Mouse (Mus musculus): ENCODE measurements at regions not wholly inside any gene's neighbourhood (a gene's known extent, or its start where the extent isn't known, plus 50 kb on each side); places are given as distances from the start of the nearest gene placed in this dataset.

- no peak overlapping the region for H3K4me2 ChIP-seq (replicated peaks)
- no peaks in the 10 kb centered on the region for H3K9me3 ChIP-seq
- no peaks in the 10 kb centered on the region for H3K36me3 ChIP-seq
- no peaks in the 10 kb centered on the region for H3K27me3 ChIP-seq
- H3K9ac ChIP-seq (replicated peaks), result no peak overlapping the region
- peaks cover 7% of the 10 kb centered on the region for H3K4me1 ChIP-seq
- H3K27ac ChIP-seq (replicated peaks), result no peak overlapping the region
- H3K4me3 ChIP-seq, result no peak overlapping the region
- WGBS, result 31% methylated on average over 5 of the region's 5 CpGs
- ATAC-seq (replicated peaks), result no peak
Measured at GRCm38 (mm10) chr2:73041475-73041874, 55.0 kb upstream of the Gm11084 start.

- no peaks in the 10 kb centered on the region for H3K36me3 ChIP-seq
- H3K27me3 ChIP-seq, result no peaks in the 10 kb centered on the region
- no peak overlapping the region for H3K4me3 ChIP-seq
- H3K9me3 ChIP-seq, result no peaks in the 10 kb centered on the region
- H3K4me1 ChIP-seq, result peaks cover 6% of the 10 kb centered on the region
- H3K9ac ChIP-seq (replicated peaks), result no peak overlapping the region
- WGBS, result 79% methylated on average over 3 of the region's 3 CpGs
- H3K27ac ChIP-seq (replicated peaks), result no peak overlapping the region
- H3K4me2 ChIP-seq (replicated peaks), result no peak overlapping the region
- no peak for ATAC-seq (replicated peaks)
Measured at GRCm38 (mm10) chr2:73040031-73040430, 53.5 kb upstream of the Gm11084 start.

DNA sequence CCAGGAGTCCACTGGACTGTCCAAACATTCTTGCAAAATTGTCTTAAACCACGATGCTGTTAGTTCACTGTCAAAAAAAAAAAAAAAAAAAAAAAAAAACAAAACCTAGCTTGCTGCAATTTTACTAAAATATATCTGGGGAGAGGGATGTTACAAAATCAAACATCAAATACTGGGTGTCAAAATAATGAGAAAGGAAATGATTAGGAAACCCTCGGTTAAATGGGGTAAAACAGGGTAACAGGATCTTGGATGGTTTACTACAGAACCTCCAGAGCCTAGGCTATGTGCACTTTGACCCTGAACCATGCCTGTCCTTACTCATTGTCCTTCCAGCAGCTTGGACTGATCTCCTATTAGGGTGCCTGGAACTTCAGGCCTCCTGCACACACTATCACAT, 52.8 kb upstream of the Gm11084 start:
- Histone ChIP-seq H3K4me1 (peaks cover 6% of the 10 kb centered on the region), H3K27ac (replicated peaks) (no peak overlapping the region), H3K27me3 (no peaks in the 10 kb centered on the region), H3K4me3 (no peak overlapping the region), H3K36me3 (no peaks in the 10 kb centered on the region), H3K9me3 (no peaks in the 10 kb centered on the region), H3K9ac (replicated peaks) (no peak overlapping the region), H3K4me2 (replicated peaks) (no peak overlapping the region)
- 74% methylated on average over 2 of the region's 2 CpGs for WGBS
- ATAC-seq (replicated peaks), result no peak

- WGBS, result 27% methylated on average over 16 of the region's 16 CpGs
- H3K4me3 ChIP-seq, result peak overlapping the region; percentile 20
- no peak overlapping the region for H3K9ac ChIP-seq (replicated peaks)
Measured at GRCm38 (mm10) chr2:73038290-73038732, 51.8 kb upstream of the Gm11084 start.

DNA sequence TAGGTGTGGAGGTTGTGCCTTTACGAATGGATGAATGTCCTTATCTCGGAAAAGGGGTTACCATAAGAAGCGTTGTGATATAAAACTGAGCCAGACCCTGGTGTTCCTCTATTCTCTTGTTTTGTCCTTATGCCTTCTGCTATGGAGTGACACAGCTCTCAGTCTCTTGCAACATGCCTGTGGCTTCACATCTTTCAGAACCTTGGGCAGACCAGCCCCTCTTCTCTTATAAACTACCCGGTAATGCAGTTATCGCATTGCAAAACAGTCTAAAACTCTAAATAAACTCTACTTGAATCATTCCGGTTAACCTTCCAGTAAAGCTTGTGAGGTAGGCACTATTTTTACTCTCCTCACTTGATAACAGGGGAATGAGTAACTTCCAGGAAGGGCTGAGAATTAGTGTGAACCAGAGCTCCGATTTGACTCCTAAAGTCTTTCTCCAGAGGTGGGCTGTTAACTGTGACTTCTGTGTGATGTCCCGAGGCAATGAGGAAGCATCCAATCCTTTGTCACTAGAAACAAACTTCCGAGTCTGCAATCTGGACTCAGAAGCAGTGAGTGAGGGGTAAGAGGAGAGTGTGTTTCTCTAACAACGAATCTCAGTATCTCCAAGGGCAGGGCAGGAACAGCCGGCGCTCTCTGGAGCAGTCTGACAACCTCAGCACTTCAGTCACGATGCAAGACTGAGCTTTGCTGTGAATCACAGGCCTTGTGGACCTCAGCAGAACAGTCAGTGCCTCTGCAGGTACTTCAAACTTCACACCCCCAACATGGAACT, 50.9 kb upstream of the Gm11084 start:
- Histone ChIP-seq H3K27me3 (no peaks in the 10 kb centered on the region), H3K4me1 (peaks cover 6% of the 10 kb centered on the region), H3K36me3 (no peaks in the 10 kb centered on the region), H3K4me3 (no peak overlapping the region), H3K27ac (replicated peaks) (no peak overlapping the region), H3K9ac (replicated peaks) (no peak overlapping the region), H3K4me2 (replicated peaks) (no peak overlapping the region), H3K9me3 (no peaks in the 10 kb centered on the region)
- WGBS, result 67% methylated on average over 13 of the region's 13 CpGs
- ATAC-seq (replicated peaks), result no peak

More at GRCm38 (mm10) chr2:73038290-73038732, 51.8 kb upstream of the Gm11084 start:
- no peaks in the 10 kb centered on the region for H3K9me3 ChIP-seq
- no peak overlapping the region for H3K27ac ChIP-seq (replicated peaks)
- H3K36me3 ChIP-seq, result no peaks in the 10 kb centered on the region
- peak; percentile 35; the same call in 1 of the 2 replicates for ATAC-seq (replicated peaks)
- peaks cover 6% of the 10 kb centered on the region for H3K4me1 ChIP-seq
- peak overlapping the region; percentile 31 for H3K4me2 ChIP-seq (replicated peaks)
- no peaks in the 10 kb centered on the region for H3K27me3 ChIP-seq
